Mouse (Mus musculus): ENCODE results near the gene Zfp652. TPM values are rescaled to one million over a fixed set of nuclear protein-coding genes. Genes with fewer than 3 reads are reported as not detected.

The Zfp652 gene
- polyA plus RNA-seq, 1 experiment from 2014 or later: 26.6 TPM

DNA sequence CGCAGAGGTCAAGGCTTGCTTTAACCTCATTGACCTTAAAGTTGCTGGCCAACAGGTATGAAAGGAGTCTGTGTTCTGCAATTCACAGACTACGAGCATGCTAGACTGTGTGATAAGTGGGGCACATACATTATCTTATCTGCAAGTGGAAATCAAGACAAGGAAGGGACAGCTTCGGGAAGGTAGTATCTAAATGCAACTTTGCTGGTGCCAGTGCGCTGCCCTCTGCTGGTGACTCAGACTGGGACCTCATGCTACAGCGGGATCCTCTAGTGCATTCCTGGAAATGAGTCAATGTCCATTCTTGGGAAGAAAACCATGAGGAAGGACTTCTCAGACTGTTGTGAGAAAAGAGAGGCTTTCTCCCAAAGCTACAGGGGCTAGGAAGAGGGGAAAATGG lies 141.2 kb downstream of the Zfp652 start:
- Histone ChIP-seq H3K4me3 (no peak overlapping the region), H3K27ac (no peak overlapping the region), H3K9ac (no peak overlapping the region), H3K36me3 (no peaks in the 10 kb centered on the region), H3K27me3 (no peaks in the 10 kb centered on the region), H3K4me1 (peaks cover 3% of the 10 kb centered on the region; the same call in 1 of the 2 replicates), H3K9me3 (no peaks in the 10 kb centered on the region), H3K4me2 (no peak overlapping the region)
- ATAC-seq (ENCODE audit: insufficient number of reproducible peaks, low FRiP score, low TSS enrichment, low read depth): no peak
- 62% methylated on average over 5 of the region's 5 CpGs for WGBS

DNA sequence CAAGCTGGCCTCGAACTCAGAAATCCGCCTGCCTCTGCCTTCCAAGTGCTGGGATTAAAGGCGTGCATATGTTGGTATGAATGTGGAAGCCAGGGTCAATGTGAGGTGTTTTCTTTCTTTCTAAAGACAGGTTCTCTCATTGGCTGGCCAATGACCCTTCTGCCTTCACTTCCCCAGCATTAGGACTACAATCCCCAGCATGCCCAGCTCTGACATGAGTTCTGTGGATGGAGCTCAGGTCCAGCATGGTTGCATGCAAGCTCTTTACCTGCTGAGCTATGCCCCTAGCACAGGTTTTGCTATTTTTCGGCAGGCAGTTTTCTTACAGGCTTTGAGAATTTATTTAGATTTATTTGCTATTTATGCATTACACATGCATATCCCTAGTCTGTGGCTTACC lies 144.8 kb downstream of the Zfp652 start:
- peaks cover 11% of the 10 kb centered on the region for H3K4me1 ChIP-seq
- no peak overlapping the region for H3K9ac ChIP-seq
- no peaks in the 10 kb centered on the region for H3K9me3 ChIP-seq
- no peaks in the 10 kb centered on the region for H3K27me3 ChIP-seq
- no peaks in the 10 kb centered on the region for H3K36me3 ChIP-seq
- H3K27ac ChIP-seq: no peak overlapping the region
- no peak overlapping the region for H3K4me2 ChIP-seq
- 80% methylated on average over 4 of the region's 4 CpGs for WGBS
- H3K4me3 ChIP-seq: no peak overlapping the region
- ATAC-seq (ENCODE audit: insufficient number of reproducible peaks, low FRiP score, low TSS enrichment, low read depth): no peak

DNA sequence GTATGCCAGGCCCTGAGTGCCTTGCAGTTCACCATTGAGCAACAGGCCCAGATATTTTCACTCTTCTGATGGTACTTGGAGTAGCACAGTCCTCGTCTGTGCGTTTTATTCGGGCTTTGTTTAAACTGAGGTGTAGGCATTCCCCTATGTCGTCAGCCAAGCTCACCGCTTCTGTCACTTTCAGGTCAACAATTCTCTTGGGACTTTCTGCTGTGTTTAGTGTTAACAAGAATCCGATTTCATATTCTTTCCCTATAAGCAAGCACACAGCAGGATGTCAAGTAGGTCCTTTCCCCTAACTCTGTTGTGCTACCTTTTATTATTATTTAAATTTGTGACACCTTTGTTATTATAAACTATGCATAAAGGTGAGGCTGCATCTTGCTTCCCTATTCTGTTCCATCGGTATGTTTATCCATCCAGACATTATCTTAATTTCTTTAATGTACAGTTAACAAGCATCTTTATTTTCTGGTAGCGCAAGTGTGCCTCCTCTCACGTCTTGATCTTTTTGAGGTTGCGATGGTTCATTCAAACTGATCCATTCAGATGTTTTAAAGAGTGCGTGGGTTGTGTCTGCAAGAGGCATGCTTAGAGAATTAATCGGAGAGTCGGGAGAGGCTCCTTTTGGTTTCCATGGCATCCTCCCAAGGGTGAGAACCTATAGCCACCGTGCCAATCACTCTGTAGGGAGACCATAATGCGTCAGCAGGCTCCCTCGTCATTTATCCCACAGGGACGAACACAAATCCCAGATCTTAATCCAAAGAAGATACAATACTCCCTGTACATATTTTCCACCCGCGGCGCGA lies 145.4 kb downstream of the Zfp652 start:
- H3K9me3 ChIP-seq: no peaks in the 10 kb centered on the region
- H3K4me3 ChIP-seq: peak overlapping the region; percentile 83
- H3K27me3 ChIP-seq: no peaks in the 10 kb centered on the region
- H3K27ac ChIP-seq: peak overlapping the region; percentile 96
- H3K4me2 ChIP-seq: peak overlapping the region; percentile 58
- peaks cover 11% of the 10 kb centered on the region for H3K4me1 ChIP-seq
- 21% methylated on average over 21 of the region's 21 CpGs for WGBS
- H3K36me3 ChIP-seq: no peaks in the 10 kb centered on the region
- peak overlapping the region; percentile 56 for H3K9ac ChIP-seq
- no peak for ATAC-seq (ENCODE audit: insufficient number of reproducible peaks, low FRiP score, low TSS enrichment, low read depth)

DNA sequence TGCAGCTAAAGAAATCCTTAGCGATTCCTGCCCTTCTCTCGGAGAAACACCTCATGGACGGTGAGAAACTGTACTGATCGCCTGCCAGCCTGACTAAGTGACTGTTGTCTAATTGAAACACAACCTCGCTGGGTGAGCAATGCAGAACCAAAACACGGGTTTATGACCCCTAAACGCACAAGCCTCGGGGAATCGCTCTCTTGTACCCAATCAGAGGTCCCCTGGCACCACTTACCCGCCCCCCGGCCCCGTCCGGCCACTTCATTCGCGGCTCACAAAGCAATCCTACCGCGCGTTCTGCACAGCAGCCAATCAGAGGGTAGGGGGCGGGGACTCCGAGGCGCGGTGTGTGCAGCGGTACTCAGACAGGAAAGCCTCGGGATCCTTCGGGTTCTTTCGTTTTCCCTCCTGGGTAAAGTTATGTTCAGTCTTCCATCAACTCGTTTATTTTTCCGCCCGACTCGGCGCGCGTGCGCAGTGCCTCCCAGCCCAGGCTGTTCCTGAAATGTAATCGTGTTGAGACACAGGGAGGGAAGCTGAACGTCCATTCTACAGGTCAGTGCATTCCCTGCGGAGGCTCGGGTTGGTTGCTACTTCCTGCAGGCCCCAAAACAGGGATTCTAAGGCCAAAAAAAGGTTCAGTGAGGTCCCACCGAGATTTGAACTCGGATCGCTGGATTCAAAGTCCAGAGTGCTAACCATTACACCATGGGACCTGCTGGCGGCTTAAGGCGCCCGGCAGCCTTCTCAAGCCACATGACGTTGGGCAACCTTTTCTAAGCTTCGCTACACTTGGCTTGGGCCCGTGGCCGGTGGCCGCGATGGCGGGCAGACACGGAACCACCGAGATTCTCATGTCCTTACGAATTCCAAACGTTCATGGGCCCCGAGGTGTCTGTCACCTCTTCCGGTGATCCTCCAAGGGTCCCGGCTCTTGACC lies 146.3 kb downstream of the Zfp652 start:
- under 1% methylated on average over 58 of the region's 58 CpGs for WGBS
- Histone ChIP-seq H3K9me3 (no peaks in the 10 kb centered on the region), H3K4me1 (peaks cover 11% of the 10 kb centered on the region), H3K4me3 (peak overlapping the region; percentile 83), H3K27me3 (no peaks in the 10 kb centered on the region), H3K9ac (peak overlapping the region; percentile 65), H3K36me3 (no peaks in the 10 kb centered on the region), H3K4me2 (peak overlapping the region; percentile 58), H3K27ac (peak overlapping the region; percentile 96)
- ATAC-seq (ENCODE audit: insufficient number of reproducible peaks, low FRiP score, low TSS enrichment, low read depth): peak; percentile 96

GRCm38 (mm10) chr11:95859468-95859855 lies 147.0 kb downstream of the Zfp652 start:
- ATAC-seq (ENCODE audit: insufficient number of reproducible peaks, low FRiP score, low TSS enrichment, low read depth): no peak

DNA sequence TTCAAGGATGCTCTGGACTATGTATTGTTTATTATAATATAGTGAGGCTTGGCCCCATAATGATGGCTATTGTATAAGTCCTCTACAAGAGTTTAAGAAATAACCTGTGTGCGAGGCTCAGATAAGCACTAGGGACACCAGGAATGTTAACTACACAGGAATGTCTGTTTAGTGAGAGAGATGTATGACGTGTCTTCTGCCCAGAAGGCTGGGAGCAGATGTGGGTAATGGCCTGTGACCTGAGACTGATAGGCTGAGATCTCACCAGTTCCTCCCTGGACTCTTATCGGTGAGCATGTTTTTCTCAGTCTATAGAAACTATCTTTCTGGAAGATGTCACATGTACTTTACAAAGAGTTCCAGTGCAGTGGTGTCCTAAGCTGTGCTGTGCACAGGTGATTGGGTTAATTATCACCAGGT lies 147.6 kb downstream of the Zfp652 start:
- Histone ChIP-seq H3K9me3 (no peaks in the 10 kb centered on the region), H3K36me3 (no peaks in the 10 kb centered on the region), H3K27me3 (no peaks in the 10 kb centered on the region), H3K9ac (no peak overlapping the region), H3K4me3 (peak overlapping the region; percentile 83), H3K27ac (no peak overlapping the region), H3K4me1 (peaks cover 11% of the 10 kb centered on the region), H3K4me2 (peak overlapping the region; percentile 58)
- ATAC-seq (ENCODE audit: insufficient number of reproducible peaks, low FRiP score, low TSS enrichment, low read depth): no peak
- 31% methylated on average over 3 of the region's 3 CpGs for WGBS

More at GRCm38 (mm10) chr11:95859468-95859855, 147.0 kb downstream of the Zfp652 start:
- peak overlapping the region; percentile 58 for H3K4me2 ChIP-seq
- H3K27ac ChIP-seq: peak overlapping the region; percentile 96
- H3K4me1 ChIP-seq: peaks cover 11% of the 10 kb centered on the region
- H3K9me3 ChIP-seq: no peaks in the 10 kb centered on the region
- no peaks in the 10 kb centered on the region for H3K27me3 ChIP-seq
- no peaks in the 10 kb centered on the region for H3K36me3 ChIP-seq
- H3K4me3 ChIP-seq: peak overlapping the region; percentile 83
- under 1% methylated on average over 35 of the region's 35 CpGs for WGBS
- peak overlapping the region; percentile 65 for H3K9ac ChIP-seq

DNA sequence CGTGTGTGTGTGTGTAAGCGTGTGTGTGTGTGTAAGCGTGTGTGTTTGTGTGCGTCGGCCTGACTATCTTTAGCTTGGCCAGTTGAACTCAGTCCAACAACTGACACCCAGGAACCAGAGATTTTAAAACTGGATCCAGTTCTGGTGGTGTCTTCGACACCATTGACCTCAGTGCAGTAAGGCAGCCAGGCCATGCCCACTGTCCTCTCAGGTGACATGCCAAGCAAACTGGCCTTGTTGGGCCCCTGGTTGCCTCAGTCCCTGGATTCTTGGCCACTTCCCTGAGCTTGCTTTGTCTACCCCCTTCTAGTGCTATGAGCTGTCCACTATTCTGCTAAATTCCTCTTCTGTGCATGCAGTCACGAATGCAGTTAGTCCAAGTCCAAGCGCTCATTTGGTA lies 148.9 kb downstream of the Zfp652 start:
- H3K4me2 ChIP-seq: no peak overlapping the region

DNA sequence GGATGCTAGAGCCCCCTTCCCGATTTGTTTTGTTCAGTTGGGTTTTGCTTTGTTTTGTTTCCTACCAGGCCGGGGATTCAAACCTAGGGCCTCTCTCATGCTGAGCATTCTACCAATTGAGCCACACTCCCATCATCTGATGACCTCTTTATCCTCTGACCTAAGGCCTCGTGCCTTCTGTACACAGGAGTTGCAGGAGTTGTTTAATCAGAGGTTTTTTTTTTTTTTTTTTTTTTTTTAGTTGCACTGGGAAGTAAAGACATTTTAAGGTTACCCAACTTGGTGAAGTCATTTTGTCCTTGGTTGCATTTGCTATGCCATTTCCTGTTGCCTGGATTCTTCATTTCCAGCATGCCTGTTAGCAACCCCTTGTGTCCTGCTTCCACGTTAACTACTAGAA lies 157.0 kb downstream of the Zfp652 start:
- no peak overlapping the region for H3K4me2 ChIP-seq
- no peak overlapping the region for H3K4me3 ChIP-seq
- no peaks in the 10 kb centered on the region for H3K4me1 ChIP-seq
- no peak overlapping the region for H3K9ac ChIP-seq
- ATAC-seq (ENCODE audit: insufficient number of reproducible peaks, low FRiP score, low TSS enrichment, low read depth): no peak
- no peaks in the 10 kb centered on the region for H3K27me3 ChIP-seq
- H3K9me3 ChIP-seq: no peaks in the 10 kb centered on the region
- H3K27ac ChIP-seq: no peak overlapping the region
- whole genome bisulfite sequencing: 77% methylated on average over 4 of the region's 4 CpGs
- H3K36me3 ChIP-seq: no peaks in the 10 kb centered on the region

More for the DNA sequence above, 148.9 kb downstream of the Zfp652 start:
- ATAC-seq (ENCODE audit: insufficient number of reproducible peaks, low FRiP score, low TSS enrichment, low read depth): no peak
- Histone ChIP-seq H3K27ac (no peak overlapping the region), H3K9me3 (no peaks in the 10 kb centered on the region), H3K4me1 (peaks cover 11% of the 10 kb centered on the region), H3K36me3 (no peaks in the 10 kb centered on the region), H3K9ac (no peak overlapping the region), H3K27me3 (no peaks in the 10 kb centered on the region), H3K4me3 (no peak overlapping the region)
- WGBS: 94% methylated on average over 8 of the region's 8 CpGs

DNA sequence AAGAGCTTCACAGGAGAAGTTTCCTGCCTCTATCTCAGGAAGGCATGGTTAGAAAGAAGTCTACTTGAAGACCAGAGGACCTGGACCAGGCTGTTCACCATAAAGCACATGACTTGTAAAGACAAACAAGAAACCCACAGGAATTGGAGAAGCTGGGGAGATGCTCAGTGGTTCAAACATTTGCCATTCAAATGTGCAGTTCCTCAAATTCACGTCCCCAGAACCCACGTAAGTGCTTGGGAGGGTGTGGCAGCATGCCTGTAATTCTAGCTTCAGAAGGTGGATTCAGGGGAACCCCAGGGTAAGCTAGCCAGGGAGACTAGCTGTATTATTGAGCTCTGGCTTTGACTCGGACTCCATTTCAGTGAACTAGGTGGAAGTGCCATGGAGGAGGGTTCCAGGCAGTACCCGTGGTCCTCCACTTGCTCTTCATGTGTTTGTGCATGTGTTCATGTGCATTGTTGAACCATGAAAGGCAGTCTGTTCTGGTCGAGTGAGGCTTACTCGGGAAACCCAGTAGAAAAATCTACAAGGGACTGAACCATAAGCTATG lies 157.5 kb downstream of the Zfp652 start:
- Histone ChIP-seq H3K4me2 (no peak overlapping the region), H3K4me1 (no peaks in the 10 kb centered on the region), H3K36me3 (no peaks in the 10 kb centered on the region), H3K27me3 (no peaks in the 10 kb centered on the region), H3K27ac (no peak overlapping the region), H3K4me3 (no peak overlapping the region), H3K9ac (no peak overlapping the region), H3K9me3 (no peaks in the 10 kb centered on the region)
- ATAC-seq (ENCODE audit: insufficient number of reproducible peaks, low FRiP score, low TSS enrichment, low read depth): no peak
- 59% methylated on average over 6 of the region's 6 CpGs for WGBS

DNA sequence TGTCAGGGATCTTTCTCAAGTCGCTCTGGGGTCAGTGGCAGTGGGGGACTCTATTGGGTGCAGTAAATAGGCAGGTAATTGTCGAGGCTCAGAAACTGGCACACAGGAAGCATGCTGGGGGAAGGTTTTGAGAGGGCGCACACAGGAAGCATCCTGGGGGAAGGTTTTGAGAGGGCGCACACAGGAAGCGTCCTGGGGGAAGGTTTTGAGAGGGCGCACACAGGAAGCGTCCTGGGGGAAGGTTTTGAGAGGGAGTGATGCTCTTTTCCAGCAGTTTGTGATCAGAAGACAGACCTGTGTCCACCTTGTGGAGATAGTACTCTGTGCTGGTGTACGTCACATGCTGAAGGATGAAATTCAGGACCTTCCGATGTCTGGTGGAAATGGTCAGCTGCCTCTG lies 163.3 kb downstream of the Zfp652 start:
- no peak overlapping the region for H3K9ac ChIP-seq
- H3K27me3 ChIP-seq: peaks cover 4% of the 10 kb centered on the region; the same call in 1 of the 2 replicates

DNA sequence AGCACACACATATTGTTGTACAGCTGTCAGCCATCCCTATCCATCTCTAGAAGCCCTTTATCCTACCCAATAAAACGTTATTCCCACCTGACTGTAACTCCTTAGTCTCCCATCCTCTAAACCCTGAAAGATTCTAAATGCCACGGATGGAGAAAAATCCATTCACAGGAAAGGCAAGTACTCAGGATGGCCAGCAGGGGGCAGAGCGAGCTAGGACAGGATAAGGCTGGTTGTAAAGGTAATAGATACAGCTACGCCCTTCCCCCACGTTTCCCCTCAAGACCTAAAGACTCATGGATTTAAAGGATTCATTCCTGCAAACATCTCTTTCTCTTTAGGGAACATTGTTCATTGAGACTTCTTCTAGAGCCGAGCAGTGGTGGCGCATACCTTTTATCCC lies 163.8 kb downstream of the Zfp652 start:
- Histone ChIP-seq H3K27me3 (peaks cover 6% of the 10 kb centered on the region; the same call in 1 of the 2 replicates), H3K4me2 (no peak overlapping the region), H3K4me1 (no peaks in the 10 kb centered on the region), H3K27ac (no peak overlapping the region), H3K9me3 (no peaks in the 10 kb centered on the region), H3K36me3 (no peaks in the 10 kb centered on the region), H3K9ac (no peak overlapping the region), H3K4me3 (no peak overlapping the region)
- WGBS: 19% methylated on average over 7 of the region's 7 CpGs
- ATAC-seq (ENCODE audit: insufficient number of reproducible peaks, low FRiP score, low TSS enrichment, low read depth): no peak

More for the DNA sequence above, 163.3 kb downstream of the Zfp652 start:
- Histone ChIP-seq H3K9me3 (no peaks in the 10 kb centered on the region), H3K27ac (no peak overlapping the region), H3K4me2 (no peak overlapping the region), H3K4me3 (no peak overlapping the region), H3K36me3 (no peaks in the 10 kb centered on the region), H3K4me1 (no peaks in the 10 kb centered on the region)
- WGBS: 31% methylated on average over 9 of the region's 9 CpGs
- ATAC-seq (ENCODE audit: insufficient number of reproducible peaks, low FRiP score, low TSS enrichment, low read depth): no peak

Measured in limb, embryonic 15.5 days (tissue).